Mouse (Mus musculus) ES-Bruce4 (cell line): ENCODE measurements around the gene Gm13289.
"Not testable (repeated sequence)": the region's sequence is repeated elsewhere in the genome, so short reads cannot be mapped to it uniquely, and the experiment has no call there.

Experiments
- CTCF ChIP-seq: IDR thresholded peaks from one replicate; pipeline ENCODE4 v1.8.1; 2011; ENCODE audit warnings: low read depth, low read length
- EP300 ChIP-seq: IDR thresholded peaks from 2 replicates; pipeline ENCODE4 v1.6.1; 2011; ENCODE audit warnings: low read depth, low read length; ENCODE audit not compliant: insufficient read depth
- POLR2A ChIP-seq: IDR thresholded peaks from one replicate; pipeline ENCODE4 v1.8.1; 2011; ENCODE audit warnings: low read length; ENCODE audit not compliant: insufficient read depth

DNA sequence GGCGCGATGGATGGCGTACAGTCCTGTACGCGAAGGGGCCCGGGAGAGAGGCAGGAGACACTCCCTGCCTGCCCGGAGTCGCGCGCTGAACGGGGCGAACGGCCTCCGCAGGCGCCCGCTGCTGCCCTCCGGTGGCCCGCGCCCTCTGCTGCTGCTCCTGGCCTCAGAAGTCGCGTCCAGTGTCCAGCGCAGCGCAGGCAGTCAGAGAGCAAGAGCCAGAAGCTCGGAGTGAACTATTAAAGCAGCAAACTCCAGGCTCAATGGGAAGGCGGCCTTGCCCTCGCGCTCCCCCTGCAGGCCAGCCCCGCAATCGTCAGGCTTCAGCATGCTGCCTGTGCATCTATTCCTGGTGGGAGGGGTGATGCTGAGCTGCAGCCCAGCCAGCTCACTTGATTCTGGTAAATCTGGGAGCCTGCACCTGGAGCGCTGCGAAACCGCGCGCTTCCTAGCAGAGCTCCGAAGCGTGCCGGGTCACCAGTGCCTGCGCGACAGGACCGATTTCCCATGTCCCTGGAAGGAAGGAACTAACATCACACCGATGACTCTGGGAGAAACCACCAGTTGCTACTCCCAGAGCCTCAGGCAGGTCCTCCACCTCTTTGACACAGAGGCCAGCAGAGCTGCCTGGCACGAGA, 13.2 kb upstream of the Gm13289 start:
- peak; percentile 2 for TF ChIP-seq CTCF
- TF ChIP-seq POLR2A, EP300: not testable (repeated sequence)
